Mouse (Mus musculus) bone marrow macrophage, adult 2 months (primary cell): Measurements from ENCODE around the gene Tmub2.

ENCODE experiments used
- CTCF ChIP-seq: IDR thresholded peaks from 2 replicates; pipeline ENCODE4 v1.5.1; 2012; ENCODE audit warnings: low read depth, mild to moderate bottlenecking, low read length, moderate library complexity
- POLR2A ChIP-seq: IDR thresholded peaks from 2 replicates; pipeline ENCODE4 v1.6.1; 2012; ENCODE audit warnings: mild to moderate bottlenecking, low read depth, low read length, borderline replicate concordance

DNA sequence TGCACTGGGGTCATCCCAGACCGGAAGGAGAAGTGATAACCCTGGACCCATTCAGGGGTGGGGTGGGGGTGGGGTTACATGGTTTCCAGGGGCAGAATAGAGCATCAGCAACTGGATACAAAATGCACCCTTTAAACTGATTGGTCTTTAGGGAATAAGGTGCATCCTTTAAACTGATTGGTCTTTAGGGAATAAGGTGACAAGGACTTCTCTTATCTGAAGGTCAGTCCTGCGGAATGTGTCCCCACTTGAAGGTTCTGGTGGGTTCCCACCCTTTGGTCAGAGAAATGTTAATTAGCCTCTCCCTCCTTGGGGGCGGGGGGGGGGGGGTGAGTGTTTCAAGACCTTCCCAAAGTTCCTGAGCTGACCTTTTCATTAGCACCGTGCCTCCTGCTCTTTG, 47.1 kb downstream of the Tmub2 start:
- TF ChIP-seq POLR2A (no peak), CTCF (no peak)
